Mouse (Mus musculus) myocyte (in vitro differentiated cells): Measurements from ENCODE around the gene Col13a1.

Experiments used
- CEBPB ChIP-seq: IDR thresholded peaks from 2 replicates; pipeline ENCODE4 v1.6.1; 2011; ENCODE audit warnings: mild to moderate bottlenecking, moderate library complexity; ENCODE audit not compliant: poor library complexity, insufficient read depth, severe bottlenecking
- E2F4 ChIP-seq: IDR thresholded peaks from one replicate; pipeline ENCODE4 v1.6.1; 2011; ENCODE audit warnings: mild to moderate bottlenecking, control low read depth, moderate library complexity; ENCODE audit not compliant: insufficient read depth
- MAX ChIP-seq: IDR thresholded peaks from one replicate; pipeline ENCODE4 v1.6.1; 2011; ENCODE audit warnings: low read depth, mild to moderate bottlenecking, control low read depth
- MYOD1 ChIP-seq, 3 experiments: IDR thresholded peaks; one replicate each; pipeline ENCODE4 v1.6.1; 2011; ENCODE audit warnings: control low read depth in 2 of 3, low read depth in 2 of 3, mild to moderate bottlenecking in 2 of 3, moderate library complexity in 1 of 3; ENCODE audit not compliant: insufficient read length in 2 of 3, control insufficient read depth in 1 of 3
- MYOG ChIP-seq, 3 experiments: IDR thresholded peaks; one replicate each; pipeline ENCODE4 v1.6.1; 2011; ENCODE audit warnings: control low read depth in 2 of 3, low read depth in 2 of 3, mild to moderate bottlenecking in 2 of 3; ENCODE audit not compliant: insufficient read length in 2 of 3, control insufficient read depth in 1 of 3, insufficient read depth in 1 of 3
- POLR2A ChIP-seq: IDR thresholded peaks from one replicate; pipeline ENCODE4 v1.6.1; 2011; ENCODE audit warnings: low read depth, mild to moderate bottlenecking, control low read depth, moderate library complexity; ENCODE audit not compliant: insufficient read length
- POLR2AphosphoS2 ChIP-seq: IDR thresholded peaks from one replicate; pipeline ENCODE4 v1.6.1; 2011; ENCODE audit warnings: low read depth, control low read depth; ENCODE audit not compliant: insufficient read length
- REST ChIP-seq: IDR thresholded peaks from one replicate; pipeline ENCODE4 v1.6.1; 2011; ENCODE audit warnings: mild to moderate bottlenecking, control low read depth, moderate library complexity; ENCODE audit not compliant: insufficient read depth, insufficient read length
- TCF3 ChIP-seq: IDR thresholded peaks from one replicate; pipeline ENCODE4 v1.6.1; 2011; ENCODE audit warnings: low read depth, control low read depth; ENCODE audit not compliant: insufficient read length
- USF1 ChIP-seq: IDR thresholded peaks from one replicate; pipeline ENCODE4 v1.6.1; 2011; ENCODE audit warnings: low read depth, mild to moderate bottlenecking, control low read depth, moderate library complexity

GRCm38 (mm10) chr10:61956718-61957117 is 22.2 kb downstream of the Col13a1 start:
- no peak for TF ChIP-seq POLR2A
- no peak for TF ChIP-seq REST
- no peak for TF ChIP-seq E2F4
- no peak for TF ChIP-seq USF1
- TF ChIP-seq MAX, result no peak
- TF ChIP-seq CEBPB, result no peak
- no peak for TF ChIP-seq MYOD1 (IDR thresholded peaks at IDR 0.05; ENCODE audit: control insufficient read depth in 1 of 3, insufficient read length in 2 of 3, low read depth in 2 of 3)
- TF ChIP-seq POLR2AphosphoS2, result no peak
- no peak for TF ChIP-seq MYOG (IDR thresholded peaks at IDR 0.05; ENCODE audit: control insufficient read depth in 1 of 3, insufficient read depth in 1 of 3, insufficient read length in 2 of 3, low read depth in 2 of 3)
- TF ChIP-seq TCF3, result no peak
